Mouse (Mus musculus) hindbrain, embryonic 12.5 days (tissue): ENCODE results near the gene Prcc. TPM values are rescaled to one million over a fixed set of nuclear protein-coding genes. Genes with fewer than 3 reads are reported as not detected.

Experiments used
- ATAC-seq: fragments of 200-750 bp; cut with Nextera tagmentation; 2 replicates; pipeline ENCODE4 v1.8.0; 2017; ENCODE audit warnings: moderate TSS enrichment; ENCODE audit not compliant: low FRiP score
- H3K27ac ChIP-seq: fragments of 300-500 bp; sonication (generic); 2 replicates; pipeline ENCODE4 v1.5.1; 2016; ENCODE audit warnings: mild to moderate bottlenecking
- H3K27me3 ChIP-seq: fragments of 300-500 bp; sonication (generic); 2 replicates; pipeline ENCODE4 v1.6.1; 2016; ENCODE audit warnings: mild to moderate bottlenecking
- H3K36me3 ChIP-seq: fragments of 300-500 bp; sonication (generic); 2 replicates; pipeline ENCODE4 v1.6.1; 2016; ENCODE audit warnings: mild to moderate bottlenecking
- H3K4me1 ChIP-seq: fragments of 300-500 bp; sonication (generic); 2 replicates; pipeline ENCODE4 v1.6.1; 2016
- H3K4me2 ChIP-seq: fragments of 300-500 bp; sonication (generic); replicated peaks from 2 replicates; pipeline ENCODE4 v1.6.1; 2016; ENCODE audit warnings: mild to moderate bottlenecking
- H3K4me3 ChIP-seq: fragments of 300-500 bp; sonication (generic); 2 replicates; pipeline ENCODE4 v1.5.1; 2016; ENCODE audit warnings: mild to moderate bottlenecking
- H3K9ac ChIP-seq: fragments of 300-500 bp; sonication (generic); 2 replicates; pipeline ENCODE4 v1.6.1; 2016; ENCODE audit warnings: mild to moderate bottlenecking, moderate library complexity
- H3K9me3 ChIP-seq: fragments of 300-500 bp; sonication (generic); replicated peaks from 2 replicates; pipeline ENCODE4 v1.6.1; 2016; ENCODE audit warnings: mild to moderate bottlenecking
- WGBS: fragments of 180-500 bp; shearing (Covaris S2); methylation state at CpG from one replicate; pipeline ENCODE4 v1.1.7; 2016; 5-methylcytosine and 5-hydroxymethylcytosine counted together
- polyA plus RNA-seq: library from polyadenylated mRNA; unstranded; fragments of >200 nt; fragmentation: Nextera tagmentation; extraction: Ambion mirVana; gene quantifications from 2 replicates; pipeline ENCODE4 v1.2.1, GENCODE M21; 2016

The Prcc gene
- 14.7 and 16.4 TPM in 2 replicates for polyA plus RNA-seq

DNA sequence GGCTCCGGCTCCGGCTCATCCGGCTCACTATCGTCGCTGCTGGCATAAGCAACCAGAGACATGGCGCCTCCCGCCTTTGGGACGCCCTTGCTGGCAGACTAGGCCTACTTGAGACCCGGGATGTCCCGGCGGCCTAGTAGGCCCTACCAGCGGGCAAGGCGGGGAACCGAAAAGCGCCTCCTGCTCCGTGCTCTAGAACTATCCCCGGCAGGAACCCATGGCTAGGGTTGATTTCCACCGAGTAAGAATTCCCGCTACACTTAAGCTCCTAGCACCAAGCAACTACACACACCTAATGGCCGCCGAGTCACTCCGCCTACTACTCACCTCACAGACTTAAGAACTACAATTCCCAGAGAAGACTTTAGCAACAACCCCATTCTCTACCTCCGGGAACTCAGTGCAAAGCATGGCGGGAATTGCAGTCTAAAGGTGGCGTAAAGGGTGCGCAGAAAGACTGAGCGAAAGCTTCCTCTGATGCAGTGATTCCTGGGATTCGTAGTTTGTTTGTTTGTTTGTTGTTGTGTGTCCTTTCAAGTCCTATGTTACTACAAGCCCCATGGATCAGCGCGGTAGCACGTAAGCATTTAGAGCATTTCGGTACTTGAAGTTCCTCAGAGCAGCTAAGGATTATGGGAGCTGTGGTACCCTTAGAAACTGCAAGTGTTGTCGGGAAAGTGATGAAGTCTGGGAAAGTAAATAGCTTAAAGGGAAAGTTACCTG, at the start of gene Prcc:
TSS of gene Prcc (minus strand) at position 328 of the 723 bp plus-strand sequence.
- Histone ChIP-seq H3K27me3 (no peaks in the 10 kb centered on the region), H3K9ac (peak within 1 kb of the TSS; percentile 97), H3K27ac (peak within 1 kb of the TSS; percentile 81), H3K9me3 (no peaks in the 10 kb centered on the region), H3K4me2 (peak within 1 kb of the TSS; percentile 87), H3K4me1 (peaks cover 20% of the 10 kb centered on the region), H3K36me3 (peaks cover 3% of the 10 kb centered on the region), H3K4me3 (peak within 1 kb of the TSS; percentile 99)
- under 1% methylated on average over 33 of the region's 33 CpGs for WGBS
- ATAC-seq: peak; percentile 99

DNA sequence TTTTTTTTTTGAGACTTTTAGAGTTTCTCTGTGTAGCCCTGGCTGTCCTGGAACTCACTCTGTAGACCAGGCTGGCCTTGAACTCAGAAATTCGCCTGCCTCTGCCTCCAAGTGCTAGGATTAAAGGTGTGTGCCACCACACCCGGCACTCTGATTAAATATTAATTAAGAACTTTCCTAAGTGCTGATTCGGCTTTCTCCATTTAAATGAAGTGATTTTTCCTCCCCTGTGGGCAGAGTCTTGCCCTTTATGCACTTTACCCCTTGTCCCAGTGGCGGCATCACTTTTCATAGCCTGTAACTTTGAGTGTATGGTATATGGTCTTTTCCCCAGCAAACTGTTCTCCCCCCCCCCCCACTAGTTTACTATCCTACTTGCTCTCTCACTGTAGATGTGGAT, 49.8 kb upstream of the Prcc start:
- 0 out of 2 replicates have a peak, but pooled peaks have one; percentile 12 for ATAC-seq
- peaks cover 61% of the 10 kb centered on the region for H3K36me3 ChIP-seq
- no peak overlapping the region for H3K9ac ChIP-seq
- H3K27ac ChIP-seq: no peak overlapping the region
- no peaks in the 10 kb centered on the region for H3K9me3 ChIP-seq
- H3K4me1 ChIP-seq: peaks cover 33% of the 10 kb centered on the region
- H3K4me3 ChIP-seq: no peak overlapping the region
- H3K4me2 ChIP-seq: no peak overlapping the region
- WGBS: 73% methylated on average over 4 of the region's 4 CpGs
- H3K27me3 ChIP-seq: no peaks in the 10 kb centered on the region

GRCm38 (mm10) chr3:87934501-87934900, 49.1 kb upstream of the Prcc start:
- H3K4me3 ChIP-seq: no peak overlapping the region
- H3K4me1 ChIP-seq: peaks cover 34% of the 10 kb centered on the region
- peaks cover 54% of the 10 kb centered on the region for H3K36me3 ChIP-seq
- no peak overlapping the region for H3K27ac ChIP-seq
- no peak overlapping the region for H3K4me2 ChIP-seq
- 80% methylated on average over 4 of the region's 4 CpGs for WGBS
- no peaks in the 10 kb centered on the region for H3K9me3 ChIP-seq
- ATAC-seq: no peak
- H3K27me3 ChIP-seq: no peaks in the 10 kb centered on the region
- H3K9ac ChIP-seq: no peak overlapping the region

DNA sequence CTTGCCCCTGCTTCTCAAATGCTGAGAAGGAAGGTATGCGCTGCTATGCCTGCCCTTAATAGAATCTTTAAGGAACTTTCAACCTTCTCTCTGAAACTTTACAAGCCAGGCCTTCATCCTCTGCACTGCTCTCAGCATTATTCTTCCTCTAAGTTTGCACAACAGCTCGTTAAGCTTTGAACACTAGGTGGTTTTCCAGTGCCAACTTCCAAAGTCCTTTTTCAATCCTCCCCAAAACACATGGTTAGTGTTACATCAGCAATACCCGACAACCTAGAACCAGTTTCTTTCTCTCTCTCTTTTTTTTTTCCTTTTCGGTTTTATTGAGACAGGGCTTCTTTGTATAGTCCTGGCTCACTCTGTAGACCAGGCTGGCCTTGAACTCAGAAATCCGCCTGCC, 48.6 kb upstream of the Prcc start:
- 91% methylated on average over 5 of the region's 5 CpGs for WGBS
- Histone ChIP-seq H3K36me3 (peaks cover 49% of the 10 kb centered on the region), H3K4me2 (no peak overlapping the region), H3K9ac (no peak overlapping the region), H3K9me3 (no peaks in the 10 kb centered on the region), H3K4me3 (no peak overlapping the region), H3K27me3 (no peaks in the 10 kb centered on the region), H3K27ac (no peak overlapping the region), H3K4me1 (peaks cover 38% of the 10 kb centered on the region)
- no peak for ATAC-seq

GRCm38 (mm10) chr3:87930078-87930795, 44.8 kb upstream of the Prcc start, which contains the start of the genes Isg20l2 and Rrnad1:
Gene Isg20l2 (plus strand): TSS chr3:87930314.
Gene Rrnad1 (minus strand): TSS chr3:87930717.
- peak within 1 kb of the TSS; percentile 90 for H3K27ac ChIP-seq
- ATAC-seq: peak; percentile 97
- H3K9me3 ChIP-seq: no peaks in the 10 kb centered on the region
- peak within 1 kb of the TSS; percentile 89 for H3K9ac ChIP-seq
- peaks cover 58% of the 10 kb centered on the region for H3K36me3 ChIP-seq
- peak within 1 kb of the TSS; percentile 80 for H3K4me2 ChIP-seq
- peak within 1 kb of the TSS; percentile 99 for H3K4me3 ChIP-seq
- under 1% methylated on average over 57 of the region's 78 CpGs for WGBS
- H3K27me3 ChIP-seq: no peaks in the 10 kb centered on the region
- H3K4me1 ChIP-seq: peaks cover 36% of the 10 kb centered on the region

- 10% methylated on average over 25 of the region's 26 CpGs for WGBS
- peak; percentile 59 for ATAC-seq
- H3K27me3 ChIP-seq: no peaks in the 10 kb centered on the region
Observed at GRCm38 (mm10) chr3:87929341-87930077, 44.1 kb upstream of the Prcc start.

DNA sequence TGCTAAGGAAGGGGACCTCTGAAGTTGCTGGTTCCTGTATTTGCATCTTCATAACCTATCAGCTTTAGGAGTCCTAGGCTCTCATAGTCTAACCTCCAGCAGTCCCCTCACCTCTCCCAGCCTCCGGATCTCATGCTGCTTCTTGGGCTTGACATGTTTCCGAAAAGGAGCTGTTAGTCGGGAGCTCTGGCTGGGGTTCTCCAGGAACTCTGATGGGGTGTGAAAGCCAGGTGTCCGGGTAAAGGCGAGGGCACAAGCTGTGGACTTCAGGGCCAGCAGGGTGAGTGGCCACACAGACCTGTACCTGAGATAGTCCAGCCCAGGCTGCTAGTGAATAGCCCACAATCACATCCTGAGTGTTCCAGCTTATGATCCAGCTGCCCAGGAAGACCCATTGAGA, 42.0 kb upstream of the Prcc start:
- H3K27ac ChIP-seq: no peak overlapping the region
- H3K4me1 ChIP-seq: peaks cover 25% of the 10 kb centered on the region
- ATAC-seq: no peak
- WGBS: 95% methylated on average over 5 of the region's 5 CpGs
- H3K4me2 ChIP-seq: no peak overlapping the region
- H3K27me3 ChIP-seq: no peaks in the 10 kb centered on the region
- H3K9ac ChIP-seq: no peak overlapping the region
- H3K9me3 ChIP-seq: no peaks in the 10 kb centered on the region
- H3K4me3 ChIP-seq: no peak overlapping the region
- H3K36me3 ChIP-seq: peaks cover 62% of the 10 kb centered on the region

More at GRCm38 (mm10) chr3:87929341-87930077, 44.1 kb upstream of the Prcc start:
- peaks cover 60% of the 10 kb centered on the region for H3K36me3 ChIP-seq
- H3K9ac ChIP-seq: peak overlapping the region; percentile 84
- H3K9me3 ChIP-seq: no peaks in the 10 kb centered on the region
- peak overlapping the region; percentile 80 for H3K4me2 ChIP-seq
- H3K4me1 ChIP-seq: peaks cover 32% of the 10 kb centered on the region
- peak overlapping the region; percentile 99 for H3K4me3 ChIP-seq
- H3K27ac ChIP-seq: peak overlapping the region; percentile 90

- H3K36me3 ChIP-seq: peaks cover 61% of the 10 kb centered on the region
- H3K27ac ChIP-seq: no peak overlapping the region
- H3K4me1 ChIP-seq: peaks cover 15% of the 10 kb centered on the region
- no peaks in the 10 kb centered on the region for H3K9me3 ChIP-seq
- no peak overlapping the region for H3K4me2 ChIP-seq
- ATAC-seq: no peak
- no peak overlapping the region for H3K4me3 ChIP-seq
- H3K9ac ChIP-seq: no peak overlapping the region
- WGBS: 91% methylated on average over 7 of the region's 7 CpGs
- no peaks in the 10 kb centered on the region for H3K27me3 ChIP-seq
Observed at GRCm38 (mm10) chr3:87924996-87925395, 39.6 kb upstream of the Prcc start.

DNA sequence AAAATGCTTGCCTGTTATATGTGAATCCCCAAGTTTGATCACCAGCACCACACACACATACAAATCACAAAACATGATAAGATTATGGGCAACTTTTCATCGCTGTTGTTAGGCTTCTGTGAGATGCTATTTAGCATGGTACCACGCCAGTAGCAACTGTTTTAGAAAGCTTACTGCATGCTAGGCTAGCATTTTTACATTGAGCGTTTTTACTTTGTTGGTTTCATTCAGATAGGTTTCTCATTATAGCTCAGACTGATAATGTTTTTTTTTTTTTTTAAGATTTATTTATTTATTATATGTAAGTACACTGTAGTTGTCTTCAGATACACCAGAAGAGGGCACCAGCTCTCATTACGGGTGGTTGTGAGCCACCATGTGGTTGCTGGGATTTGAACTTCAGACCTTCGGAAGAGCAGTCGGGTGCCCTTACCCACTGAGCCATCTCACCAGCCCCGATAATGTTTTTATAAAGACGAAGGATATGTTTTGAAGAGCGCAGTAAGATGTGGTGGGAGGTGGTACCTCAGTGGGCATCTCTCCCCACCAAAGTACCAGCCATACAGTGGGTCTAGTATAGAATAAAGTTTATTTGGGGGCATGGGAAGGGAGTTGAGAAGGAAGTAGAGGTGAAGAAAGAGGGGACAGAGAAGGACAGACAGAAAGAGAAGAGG, 35.0 kb upstream of the Prcc start:
- peak overlapping the region; percentile 73 for H3K4me3 ChIP-seq
- peaks cover 56% of the 10 kb centered on the region for H3K36me3 ChIP-seq
- peak overlapping the region; percentile 71; the same call in 1 of the 2 replicates for H3K9ac ChIP-seq
- no peak for ATAC-seq
- H3K27me3 ChIP-seq: no peaks in the 10 kb centered on the region
- H3K4me2 ChIP-seq: peak overlapping the region; percentile 88
- H3K27ac ChIP-seq: no peak overlapping the region
- H3K4me1 ChIP-seq: peaks cover 12% of the 10 kb centered on the region
- H3K9me3 ChIP-seq: no peaks in the 10 kb centered on the region
- WGBS: 70% methylated on average over 9 of the region's 9 CpGs

DNA sequence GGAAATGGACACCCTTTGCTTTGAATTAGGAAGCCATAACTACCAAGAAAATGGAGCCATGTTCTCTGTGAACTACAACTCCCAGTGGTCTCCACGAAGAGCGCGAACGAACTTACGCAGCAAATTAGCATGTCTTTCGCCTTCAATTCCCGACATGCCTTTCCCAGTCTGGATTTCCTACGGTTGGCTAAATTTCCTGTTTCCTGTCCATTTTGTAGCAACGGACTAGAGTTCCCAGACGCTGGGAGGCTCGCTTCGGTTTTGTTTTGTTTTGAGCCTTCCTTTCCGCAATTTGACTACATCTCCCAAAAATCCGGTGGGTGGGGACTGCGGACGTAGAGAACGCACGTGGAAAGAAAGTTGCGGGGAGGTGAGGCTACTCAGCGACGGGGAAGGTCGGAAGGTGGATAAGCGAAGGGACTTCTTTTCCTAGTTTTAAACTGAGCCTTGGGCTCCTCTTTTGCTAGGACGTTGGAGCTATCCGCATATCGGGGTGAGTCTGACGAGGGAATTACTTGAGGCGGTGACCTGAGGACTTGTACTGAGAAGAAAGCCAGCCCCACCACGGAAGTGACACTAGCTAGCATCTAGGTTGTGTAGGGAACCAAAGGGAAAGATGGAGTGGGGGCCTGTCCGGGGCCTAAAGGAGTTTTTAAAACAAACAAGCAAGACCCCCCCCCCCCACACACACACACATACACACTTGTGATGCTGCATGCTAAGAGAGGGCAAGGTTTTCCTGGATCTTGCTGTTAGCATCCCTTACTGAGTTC, 34.1 kb upstream of the Prcc start, which contains the start of gene Mrpl24:
TSS of gene Mrpl24 (plus strand) at position 171 of the 773 bp plus-strand sequence.
- H3K27ac ChIP-seq: peak within 1 kb of the TSS; percentile 87
- H3K4me1 ChIP-seq: peaks cover 12% of the 10 kb centered on the region
- H3K9ac ChIP-seq: peak within 1 kb of the TSS; percentile 71
- H3K27me3 ChIP-seq: no peaks in the 10 kb centered on the region
- peak within 1 kb of the TSS; percentile 88 for H3K4me2 ChIP-seq
- peak within 1 kb of the TSS; percentile 73 for H3K4me3 ChIP-seq
- H3K36me3 ChIP-seq: peaks cover 56% of the 10 kb centered on the region
- WGBS: under 1% methylated on average over 30 of the region's 30 CpGs
- no peaks in the 10 kb centered on the region for H3K9me3 ChIP-seq
- ATAC-seq: peak; percentile 82

DNA sequence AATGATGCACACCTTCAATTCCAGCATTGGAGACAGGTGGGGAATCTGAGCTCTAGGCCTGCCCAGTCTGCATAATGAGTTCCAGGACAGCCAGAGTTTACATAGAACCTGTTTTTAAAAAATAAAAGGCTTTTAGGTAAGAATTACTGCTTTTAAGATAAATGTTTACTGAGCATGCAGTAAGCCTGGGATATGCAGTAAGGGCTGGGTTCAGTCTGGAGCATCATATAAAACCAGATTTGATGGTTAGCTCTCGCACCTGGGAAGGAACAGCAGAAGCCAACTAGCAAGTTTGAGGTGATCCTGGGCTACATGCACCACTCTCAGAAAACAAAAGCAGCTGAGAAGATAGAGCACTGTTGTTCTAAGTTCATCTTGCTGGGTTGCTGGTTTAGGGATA, 33.1 kb upstream of the Prcc start:
- H3K36me3 ChIP-seq: peaks cover 56% of the 10 kb centered on the region
- 94% methylated on average over 1 of the region's 1 CpGs for WGBS
- no peak overlapping the region for H3K4me3 ChIP-seq
- no peaks in the 10 kb centered on the region for H3K9me3 ChIP-seq
- ATAC-seq: no peak
- peak overlapping the region; percentile 88; the same call in 1 of the 2 replicates for H3K4me2 ChIP-seq
- H3K27ac ChIP-seq: peak overlapping the region; percentile 30; the same call in 1 of the 2 replicates
- H3K9ac ChIP-seq: no peak overlapping the region
- no peaks in the 10 kb centered on the region for H3K27me3 ChIP-seq
- peaks cover 12% of the 10 kb centered on the region for H3K4me1 ChIP-seq
